Mouse (Mus musculus) spleen, embryonic (tissue): ENCODE measurements around the gene Ppp1r18.
"Not testable (repeated sequence)": the region's sequence is repeated elsewhere in the genome, so short reads cannot be mapped to it uniquely, and the experiment has no call there.

ENCODE experiments used
- CTCF ChIA-PET: fragments of 350-600 bp; sonication (Branson Sonifier 250); formaldehyde crosslinking; loops from one replicate; lab custom pipeline; 2022; lab: Charles Lee

Ppp1r18 gene

GRCm38 (mm10) chr17:35836178-35836965 lies 29.0 kb upstream of the Ppp1r18 start:
- CTCF ChIA-PET = interaction anchor here (1.0 to 2.4 kb wide), 4 partner anchors 9 to 37 kb away, joined by 3 to 13 read pairs (median 4); no protein-coding TSS in a partner anchor

DNA sequence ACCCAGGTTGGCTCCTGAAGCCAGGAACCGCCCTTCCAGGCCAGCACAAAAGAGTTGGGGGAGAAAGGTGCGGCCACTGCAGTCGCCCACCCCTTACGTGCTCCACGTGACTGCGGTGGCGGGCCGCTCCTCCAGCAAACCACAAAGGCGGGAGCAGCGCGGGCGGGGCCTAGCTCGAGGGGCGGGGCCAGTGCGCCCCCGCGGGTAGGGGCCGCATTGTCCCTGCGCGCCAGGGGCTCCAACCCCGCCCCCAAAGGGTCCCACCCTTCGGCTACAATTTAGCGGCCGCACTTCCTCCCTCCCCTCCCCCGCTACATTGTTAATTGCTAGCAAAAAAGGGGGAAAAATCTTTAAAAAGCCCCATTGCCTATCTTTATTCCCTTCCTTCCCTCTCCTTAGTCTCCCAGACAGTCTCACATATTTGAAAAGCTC lies 28.4 kb upstream of the Ppp1r18 start:
- CTCF ChIA-PET = interaction anchor here (0.7 to 2.4 kb wide), 4 partner anchors 30 to 1926 kb away, joined by 4 to 14 read pairs (median 10); no protein-coding TSS in a partner anchor

GRCm38 (mm10) chr17:35837487-35837886 lies 27.9 kb upstream of the Ppp1r18 start:
- CTCF ChIA-PET = interaction anchor here (0.7 to 0.8 kb wide), 3 partner anchors 29 to 1926 kb away, joined by 3 to 14 read pairs (median 6); no protein-coding TSS in a partner anchor

GRCm38 (mm10) chr17:35838122-35838544 lies 27.3 kb upstream of the Ppp1r18 start, which contains the start of gene Tubb5:
Tubb5 (minus strand) TSS chr17:35838306.
- CTCF ChIA-PET = interaction anchor here (0.8 kb wide), 1 partner anchor 29 kb away, joined by 3 read pairs; no protein-coding TSS in a partner anchor

DNA sequence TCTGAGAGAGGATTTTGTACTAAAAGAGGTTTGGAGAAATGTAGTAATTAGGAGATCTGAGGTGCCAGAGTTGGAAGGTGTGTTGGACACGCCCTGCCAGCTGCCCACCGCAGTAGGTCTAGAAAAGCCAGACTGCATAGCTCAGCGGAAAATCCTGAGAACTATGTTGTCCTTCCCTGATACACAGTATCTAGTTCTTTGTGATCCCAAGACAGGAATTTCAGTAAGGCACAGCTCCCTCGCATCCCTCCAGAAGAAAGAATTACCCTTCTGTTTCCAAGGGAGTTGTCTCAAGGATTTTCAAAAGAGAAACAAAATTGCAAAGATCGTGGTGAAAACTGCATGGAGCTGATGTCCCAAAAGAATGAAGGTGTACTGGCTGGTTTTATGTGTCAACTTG lies 26.8 kb upstream of the Ppp1r18 start:
- CTCF ChIA-PET = no interaction called here

DNA sequence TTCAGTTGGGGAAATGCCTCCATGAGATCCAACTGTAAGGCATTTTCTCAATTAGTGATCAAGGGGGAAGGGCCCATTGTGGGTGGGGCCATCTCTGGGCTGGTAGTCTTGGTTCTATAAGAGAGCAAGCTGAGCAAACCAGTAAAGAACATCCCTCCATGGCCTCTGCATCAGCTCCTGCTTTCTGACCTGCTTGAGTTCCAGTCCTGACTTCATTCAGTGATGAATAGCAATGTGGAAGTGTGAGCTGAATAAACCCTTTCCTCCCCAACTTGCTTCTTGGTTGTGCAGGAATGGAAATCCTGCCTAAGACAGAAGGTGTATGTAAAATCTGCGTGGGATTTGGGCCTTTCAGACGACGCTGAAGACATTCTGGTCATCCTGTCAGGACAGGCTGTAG lies 26.4 kb upstream of the Ppp1r18 start:
- CTCF ChIA-PET = not testable (repeated sequence)

DNA sequence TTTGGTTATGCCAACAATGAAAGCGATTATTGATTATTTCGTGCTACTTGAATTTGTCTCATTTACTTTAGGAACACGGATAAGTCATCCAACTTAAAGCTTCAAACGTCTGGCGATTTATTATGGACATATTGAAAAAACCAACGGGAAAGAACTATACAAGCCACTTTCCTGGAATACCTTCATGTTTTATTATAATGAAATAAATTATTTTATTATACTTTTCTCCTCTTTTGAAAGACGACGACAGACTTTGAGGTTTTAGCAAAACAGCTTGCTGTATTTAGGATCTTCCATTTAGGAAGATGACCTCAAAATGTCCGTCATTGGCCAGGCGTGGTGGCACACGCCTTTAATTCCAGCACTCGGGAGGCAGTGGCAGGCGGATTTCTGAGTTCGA lies 24.8 kb upstream of the Ppp1r18 start:
- CTCF ChIA-PET = interaction anchor here (0.7 to 1.3 kb wide), 2 partner anchors 30 to 35 kb away, joined by 3 to 8 read pairs; no protein-coding TSS in a partner anchor

DNA sequence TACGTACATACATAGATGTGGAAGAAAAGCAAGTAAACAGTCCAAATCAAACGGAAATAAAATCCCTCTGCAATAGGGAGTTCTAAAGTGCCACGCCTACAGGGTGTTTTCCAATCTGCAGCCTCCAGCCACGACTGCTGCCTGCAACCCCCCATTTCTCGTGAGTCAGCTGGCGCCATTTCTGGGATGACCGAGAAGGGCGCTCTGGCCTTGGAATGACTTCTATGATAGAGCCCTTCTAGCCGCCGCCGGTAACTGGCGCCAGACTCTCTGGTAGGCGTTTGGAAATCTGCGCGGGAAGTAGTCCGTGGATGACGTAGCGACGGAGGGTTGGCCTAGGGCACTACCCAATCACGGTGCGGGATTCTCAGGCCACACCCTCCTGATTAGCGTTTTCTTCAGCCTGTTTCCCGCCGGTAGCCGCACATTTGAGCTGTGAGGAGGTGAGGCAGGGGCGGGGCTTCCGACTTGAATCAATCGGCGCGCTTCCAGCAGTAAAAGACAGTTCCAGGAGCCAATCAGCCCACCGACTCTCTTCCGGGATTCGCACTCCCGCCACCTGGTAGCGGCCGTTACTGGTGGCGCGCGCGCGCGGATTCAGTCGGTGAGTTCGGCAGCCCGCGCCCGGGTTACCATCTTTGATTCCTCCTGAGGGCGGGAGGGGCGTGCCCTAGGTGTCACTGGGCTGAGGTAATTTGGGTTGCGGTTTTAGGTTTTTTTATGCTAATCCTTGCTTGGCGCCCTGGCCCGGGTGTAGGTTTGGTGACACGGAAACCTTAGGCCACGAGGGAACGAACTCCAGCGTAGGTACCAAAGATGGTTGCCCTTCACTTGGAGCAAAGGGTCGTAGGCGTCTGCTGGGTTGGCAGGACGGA lies 24.1 kb upstream of the Ppp1r18 start, which contains the start of gene Mdc1:
Gene Mdc1 (plus strand): TSS at position 440 of the 875 bp plus-strand sequence.
- CTCF ChIA-PET = interaction anchor here (0.7 to 1.3 kb wide), 3 partner anchors 29 to 35 kb away, joined by 3 to 8 read pairs (median 3); no protein-coding TSS in a partner anchor

GRCm38 (mm10) chr17:35842006-35842405 lies 23.4 kb upstream of the Ppp1r18 start:
- CTCF ChIA-PET = interaction anchor here (1.0 kb wide), 1 partner anchor 32 kb away, joined by 3 read pairs; no protein-coding TSS in a partner anchor

- CTCF ChIA-PET = no interaction called here
Measured at GRCm38 (mm10) chr17:35843514-35843913, 21.9 kb upstream of the Ppp1r18 start.

GRCm38 (mm10) chr17:35848112-35848511 lies 17.3 kb upstream of the Ppp1r18 start:
- CTCF ChIA-PET = no interaction called here

GRCm38 (mm10) chr17:35850974-35851373 lies 14.4 kb upstream of the Ppp1r18 start:
- CTCF ChIA-PET = interaction anchor here (0.5 kb wide), 1 partner anchor 19 kb away, joined by 6 read pairs; no protein-coding TSS in a partner anchor

DNA sequence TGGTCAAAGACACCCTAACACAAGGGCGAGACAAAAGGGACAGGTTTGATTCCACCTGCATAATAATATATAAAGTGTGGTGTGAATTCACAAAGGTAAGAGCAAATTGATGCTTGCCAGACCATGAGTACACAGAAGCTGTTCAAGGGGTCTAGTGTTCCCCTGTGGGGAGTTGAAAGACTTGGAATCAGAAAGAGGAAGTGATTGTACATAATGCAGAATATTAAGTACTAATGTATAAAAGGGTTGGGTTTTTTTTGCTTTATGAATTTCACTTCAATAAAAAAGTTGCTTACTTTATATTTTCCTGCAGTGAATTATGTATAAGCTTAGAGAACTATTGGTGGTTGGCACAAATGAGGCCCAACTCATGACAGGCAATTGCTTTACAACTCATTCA lies 6.0 kb upstream of the Ppp1r18 start:
- CTCF ChIA-PET = interaction anchor here (0.6 to 1.0 kb wide), 3 partner anchors 13 to 31 kb away, joined by 3 to 7 read pairs (median 4); no protein-coding TSS in a partner anchor

GRCm38 (mm10) chr17:35859835-35860234 lies 5.6 kb upstream of the Ppp1r18 start:
- CTCF ChIA-PET = interaction anchor here (0.6 to 1.0 kb wide), 3 partner anchors 13 to 31 kb away, joined by 3 to 7 read pairs (median 4); no protein-coding TSS in a partner anchor

DNA sequence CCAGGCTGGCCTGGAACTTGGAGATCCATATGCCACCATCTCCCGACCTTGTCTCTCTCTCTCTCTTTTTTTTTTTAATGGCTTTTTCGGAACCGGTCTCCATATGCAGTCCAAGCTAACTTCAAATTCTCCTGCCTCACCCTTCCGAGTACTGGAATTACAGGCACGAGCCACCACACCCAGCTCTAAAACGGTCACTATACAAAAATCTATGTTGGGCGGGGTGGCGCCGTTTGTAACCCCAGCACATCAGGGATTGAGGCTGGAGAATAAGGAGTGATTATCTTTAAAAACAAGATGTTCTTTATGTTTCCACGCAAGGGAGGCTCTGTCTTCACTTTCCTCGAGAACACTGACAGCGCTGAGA lies 4.6 kb upstream of the Ppp1r18 start:
- CTCF ChIA-PET = interaction anchor here (0.5 to 0.6 kb wide), 2 partner anchors 11 to 35 kb away, joined by 3 read pairs; no protein-coding TSS in a partner anchor

- CTCF ChIA-PET = interaction anchor here (0.5 to 0.9 kb wide), 2 partner anchors 11 to 13 kb away, joined by 3 read pairs; no protein-coding TSS in a partner anchor
Measured at GRCm38 (mm10) chr17:35861198-35861857, 4.1 kb upstream of the Ppp1r18 start, which contains the start of gene Nrm. Nrm (plus strand) TSS chr17:35861318.

DNA sequence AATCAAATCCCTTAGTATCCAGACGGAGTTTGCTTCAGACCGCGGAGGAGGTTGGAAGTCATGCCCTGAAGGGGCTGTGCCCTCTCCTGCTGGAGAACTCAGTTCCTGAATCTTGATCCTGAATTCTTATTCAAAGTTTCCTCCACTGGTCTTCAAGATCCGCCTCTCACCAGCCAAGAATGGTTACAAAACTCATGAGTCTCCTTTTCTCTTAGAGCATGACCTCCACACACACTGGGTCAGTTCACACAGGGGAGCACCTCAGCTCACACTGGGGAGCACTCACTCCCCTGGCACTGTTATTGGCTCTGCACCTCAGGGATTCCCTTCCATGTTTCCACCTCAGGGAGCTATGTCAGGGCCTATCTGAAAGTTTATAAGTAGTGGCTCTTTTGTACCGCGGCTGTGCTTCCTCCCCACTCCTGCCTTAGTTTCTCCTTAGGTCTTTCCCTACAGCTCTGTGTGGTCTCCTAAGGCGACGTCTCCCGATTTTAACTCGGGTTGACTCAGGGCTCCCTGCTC lies 500 bp upstream of the Ppp1r18 start:
- CTCF ChIA-PET = no interaction called here

DNA sequence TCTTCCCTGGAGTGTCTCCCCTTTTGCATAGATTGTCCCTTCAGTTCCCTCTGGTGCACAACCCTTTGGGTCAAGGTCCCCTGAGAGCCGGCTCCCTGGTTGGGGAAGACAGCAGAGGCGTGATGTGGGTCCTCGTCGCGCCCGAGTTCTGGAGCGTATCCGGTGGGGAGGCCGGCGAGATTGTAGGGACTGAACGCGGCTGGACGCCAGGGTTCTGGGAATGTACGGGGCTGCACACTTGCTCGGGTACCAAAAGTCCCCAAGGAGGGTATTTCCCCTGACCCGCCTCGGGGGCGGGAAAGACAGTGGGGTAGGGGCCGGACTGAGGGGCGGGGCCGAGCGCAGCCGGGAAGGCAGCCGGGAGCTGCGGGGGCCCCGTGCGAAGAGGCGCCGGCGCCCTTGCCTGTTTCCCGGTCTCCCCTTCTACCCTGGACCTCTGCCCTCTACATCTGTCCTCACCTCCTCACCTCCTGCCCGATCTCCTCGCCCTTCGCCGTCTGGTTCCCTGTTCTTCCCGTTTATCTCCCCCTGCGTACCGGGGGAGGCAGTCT lies 963 bp downstream of the Ppp1r18 start:
- CTCF ChIA-PET = interaction anchor here (0.9 to 1.0 kb wide), 2 partner anchors 29 to 30 kb away, joined by 3 to 4 read pairs; no protein-coding TSS in a partner anchor
